Mouse (Mus musculus): ENCODE results near the gene Pigr.
A peak's percentile ranks its signal among the peaks of the same experiment; 100 is the strongest.

Gene Pigr

GRCm38 (mm10) chr1:130829906-130830830 lies 3.7 kb downstream of the Pigr start:
- peak; percentile 19 to 47 for DNase-seq

GRCm38 (mm10) chr1:130832230-130833149 lies 6.0 kb downstream of the Pigr start:
- no peak for DNase-seq

- DNase-seq, result peak; percentile 74 to 83
Measured at GRCm38 (mm10) chr1:130835161-130835936, 8.9 kb downstream of the Pigr start.

- peak in 1 of 2 experiments; percentile 58 for DNase-seq
Measured at GRCm38 (mm10) chr1:130838288-130838687, 11.8 kb downstream of the Pigr start.

DNA sequence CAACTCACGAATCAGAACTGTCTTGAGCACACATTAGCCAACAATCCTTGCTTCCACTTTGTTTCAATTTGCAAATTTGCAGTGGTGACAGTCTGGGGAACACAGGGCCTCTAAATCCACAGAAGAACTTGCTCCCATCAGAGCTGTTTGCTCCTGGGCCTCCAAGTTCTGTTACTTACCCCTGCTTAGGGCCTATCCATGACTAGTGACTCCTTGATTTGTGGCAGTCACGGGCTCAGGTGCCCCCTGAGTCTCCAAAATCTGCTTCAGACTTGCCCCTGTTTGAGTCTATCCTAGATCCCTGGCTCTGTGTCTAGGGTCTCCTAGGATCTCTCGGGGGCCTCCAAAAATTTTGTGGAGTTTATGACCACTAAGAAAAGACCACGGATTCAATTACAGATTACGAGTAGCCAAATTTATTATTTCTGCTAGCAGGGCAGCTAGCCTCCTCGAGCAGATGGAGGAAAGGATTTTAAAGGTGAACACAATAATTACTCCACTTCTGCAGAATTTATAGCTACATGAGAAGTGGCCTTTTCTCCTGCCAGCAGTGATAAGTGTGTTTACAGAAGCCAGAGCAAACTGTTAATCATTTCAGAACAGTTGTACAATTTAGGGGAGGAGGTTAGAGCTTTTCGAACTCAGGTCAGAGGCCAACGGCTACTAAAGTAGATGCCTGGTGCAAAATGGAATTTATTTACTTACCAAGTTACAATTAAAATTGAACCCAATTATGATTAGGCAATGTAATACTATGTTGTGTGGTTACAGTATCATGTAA lies 14.3 kb downstream of the Pigr start:
- no peak for DNase-seq

GRCm38 (mm10) chr1:130841621-130842020 lies 15.1 kb downstream of the Pigr start:
- no peak for DNase-seq

DNA sequence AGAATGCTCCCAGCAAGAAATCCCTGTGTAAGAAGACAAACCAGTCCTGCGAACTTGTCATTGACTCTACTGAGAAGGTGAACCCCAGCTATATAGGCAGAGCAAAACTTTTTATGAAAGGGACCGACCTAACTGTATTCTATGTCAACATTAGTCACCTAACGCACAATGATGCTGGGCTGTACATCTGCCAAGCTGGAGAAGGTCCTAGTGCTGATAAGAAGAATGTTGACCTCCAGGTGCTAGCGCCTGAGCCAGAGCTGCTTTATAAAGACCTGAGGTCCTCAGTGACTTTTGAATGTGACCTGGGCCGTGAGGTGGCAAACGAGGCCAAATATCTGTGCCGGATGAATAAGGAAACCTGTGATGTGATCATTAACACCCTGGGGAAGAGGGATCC lies 18.0 kb downstream of the Pigr start:
- no peak for DNase-seq

DNA sequence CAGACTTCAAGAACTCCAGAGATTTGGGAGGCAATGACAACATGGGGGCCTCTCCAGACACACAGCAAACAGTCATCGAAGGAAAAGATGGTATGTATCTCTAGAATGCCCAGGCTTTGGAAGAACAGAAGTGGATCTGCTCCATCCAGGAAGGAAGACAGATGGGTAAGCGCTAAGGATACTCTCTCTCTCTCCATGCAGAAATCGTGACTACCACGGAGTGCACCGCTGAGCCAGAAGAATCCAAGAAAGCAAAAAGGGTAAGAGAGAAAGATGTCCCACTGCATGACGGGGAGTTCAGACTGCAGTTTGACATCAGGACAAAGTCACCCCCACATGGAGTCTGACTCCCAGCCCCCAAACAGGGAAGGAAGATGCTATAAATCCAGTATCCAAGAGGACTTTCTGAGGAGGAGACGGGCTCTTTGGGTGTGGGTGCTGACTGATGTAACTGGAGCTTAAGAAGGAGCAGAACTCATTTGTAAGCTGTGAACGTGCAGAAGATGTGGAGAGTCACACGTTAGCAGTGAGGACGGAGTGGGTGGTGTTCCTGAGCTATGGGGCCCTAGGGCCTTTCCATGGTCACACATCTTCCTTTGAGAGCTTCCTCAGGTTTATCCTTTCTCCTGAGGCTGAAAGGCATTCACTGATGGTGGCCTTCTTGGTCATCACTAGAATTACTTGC lies 23.2 kb downstream of the Pigr start:
- DNase-seq, result no peak

GRCm38 (mm10) chr1:130850405-130850804 lies 23.9 kb downstream of the Pigr start:
- DNase-seq, result no peak

DNA sequence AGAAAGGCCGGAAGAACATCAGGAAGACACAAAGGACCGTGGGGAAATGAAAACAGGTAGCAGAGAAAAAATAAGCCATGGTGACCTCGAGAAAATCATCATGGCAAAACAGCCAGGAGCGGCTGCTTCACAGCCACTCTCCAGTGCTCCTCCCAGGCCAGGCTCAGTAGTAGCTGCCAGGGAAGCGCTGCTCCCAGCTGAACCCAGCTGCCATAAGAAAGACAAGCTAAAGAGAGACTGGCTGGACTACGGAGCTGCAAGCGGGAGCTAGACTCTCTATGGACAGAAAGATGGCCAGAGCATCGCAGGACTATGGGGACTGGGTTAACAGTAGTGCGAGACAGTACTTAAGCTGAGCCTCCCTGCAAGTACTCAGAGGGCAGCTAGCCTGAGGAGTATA lies 28.3 kb downstream of the Pigr start:
- no peak for DNase-seq

GRCm38 (mm10) chr1:130855723-130856122 lies 29.2 kb downstream of the Pigr start:
- no peak for DNase-seq

DNA sequence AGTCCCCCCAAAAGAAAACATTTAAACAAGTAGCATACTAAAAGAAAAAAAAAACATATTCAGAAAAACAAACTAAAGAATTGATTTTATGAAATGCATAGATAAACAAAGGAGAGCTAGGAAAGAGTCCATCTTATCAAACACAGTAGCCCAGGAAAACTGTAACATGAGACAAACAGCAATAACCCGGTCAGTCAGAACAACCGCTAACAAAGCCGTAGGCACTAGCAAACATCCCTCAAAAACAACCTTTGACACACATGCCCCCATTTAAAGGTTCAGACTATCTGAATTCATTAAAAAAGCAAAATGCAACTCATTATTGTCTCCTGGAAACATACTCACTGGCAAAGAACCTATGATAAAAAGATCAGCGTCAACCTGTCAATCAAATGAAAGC lies 31.0 kb downstream of the Pigr start:
- DNase-seq, result no peak

DNA sequence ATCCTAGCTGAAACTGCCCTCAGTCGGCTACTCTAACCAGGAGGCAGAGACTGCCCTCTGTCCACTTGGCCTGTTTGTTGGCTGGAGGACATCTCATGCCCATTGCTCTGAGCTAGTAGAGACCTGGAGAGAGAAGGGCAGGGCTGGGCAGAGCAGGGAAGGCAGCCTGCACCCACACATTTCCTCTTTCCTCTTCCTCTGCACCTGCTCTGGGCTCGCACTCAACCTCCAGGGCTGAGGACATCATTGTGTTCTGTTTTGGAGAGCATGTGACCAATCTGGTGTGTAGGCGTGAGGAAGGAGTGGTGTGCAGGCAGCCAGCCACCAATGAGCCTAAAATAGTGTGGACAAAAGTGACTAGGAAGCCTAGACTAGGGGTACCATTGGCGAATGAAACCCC lies 37.8 kb downstream of the Pigr start:
- DNase-seq, result no peak

DNA sequence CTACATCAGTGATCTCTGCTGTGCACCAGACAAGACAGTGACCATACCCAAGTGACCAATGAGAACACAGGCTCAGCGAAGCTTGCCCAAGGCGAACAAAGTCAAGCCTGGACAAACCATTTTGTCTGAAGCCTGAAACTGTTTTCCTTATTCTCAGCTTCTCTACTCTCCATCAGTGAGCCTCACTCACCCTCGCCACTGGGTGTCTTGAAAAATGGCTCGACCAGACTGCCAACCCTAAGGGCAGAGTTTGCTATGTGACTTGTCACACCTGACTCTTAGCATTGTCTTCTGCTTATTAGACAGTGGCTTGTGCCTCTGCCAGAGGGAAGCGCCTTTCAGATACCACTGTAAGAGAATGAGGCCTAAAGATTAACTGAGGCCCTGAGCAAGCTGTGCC lies 38.3 kb downstream of the Pigr start:
- DNase-seq, result no peak

DNA sequence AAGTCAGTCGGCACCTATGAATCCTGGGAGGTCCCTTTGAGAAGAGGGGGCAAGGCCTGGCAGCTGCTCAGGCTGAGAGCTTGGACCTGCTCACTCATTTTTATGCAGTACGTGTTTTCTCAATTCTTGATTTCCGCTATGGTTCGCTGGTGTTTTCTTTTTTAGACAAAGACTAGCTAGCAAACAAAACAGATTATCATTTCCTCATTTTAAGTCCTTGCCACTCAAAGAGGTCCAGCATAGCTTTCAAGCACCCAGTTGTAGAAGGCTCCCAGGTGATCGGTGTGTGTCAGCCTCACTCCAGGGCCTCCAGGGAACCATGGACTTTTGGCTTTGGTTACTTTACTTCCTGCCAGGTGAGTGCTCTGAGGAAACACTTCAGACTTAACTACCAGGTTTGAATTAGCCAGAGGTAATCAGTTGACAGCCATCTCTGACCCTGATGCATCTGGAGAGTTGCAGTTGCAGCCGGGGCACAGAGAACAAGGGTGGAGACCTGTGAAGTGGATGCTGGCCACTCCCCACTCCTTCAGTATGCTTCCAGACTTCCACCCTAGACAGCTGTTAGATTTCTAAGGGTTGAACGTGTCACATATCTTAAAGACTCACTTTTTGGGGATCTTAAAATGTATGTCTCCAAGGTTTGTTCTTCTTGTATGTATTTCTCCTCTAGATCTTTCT lies 39.2 kb downstream of the Pigr start, which contains the start of gene Fcmr:
Gene Fcmr, plus strand, starts transcription at position 129 of the 681 bp plus-strand sequence.
- no peak for DNase-seq

DNA sequence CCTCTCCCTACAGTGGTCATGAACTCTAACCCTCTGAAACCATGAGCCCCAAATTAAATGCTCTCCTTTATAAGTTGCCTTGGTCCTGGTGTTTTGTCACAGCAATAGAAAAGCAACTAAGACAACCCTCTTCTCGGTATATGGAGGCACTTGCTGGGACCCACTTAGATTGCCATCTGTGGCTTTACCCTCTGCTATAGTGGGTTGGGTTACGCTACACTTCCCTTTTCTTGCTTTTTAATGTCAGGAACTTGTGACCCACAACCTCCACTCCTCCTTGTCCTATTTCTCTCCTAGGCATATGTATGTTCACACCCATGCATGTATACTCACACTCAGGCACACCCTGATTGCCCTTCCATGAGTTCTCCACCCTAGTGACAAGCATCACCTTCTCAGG lies 46.4 kb downstream of the Pigr start:
- no peak for DNase-seq

DNA sequence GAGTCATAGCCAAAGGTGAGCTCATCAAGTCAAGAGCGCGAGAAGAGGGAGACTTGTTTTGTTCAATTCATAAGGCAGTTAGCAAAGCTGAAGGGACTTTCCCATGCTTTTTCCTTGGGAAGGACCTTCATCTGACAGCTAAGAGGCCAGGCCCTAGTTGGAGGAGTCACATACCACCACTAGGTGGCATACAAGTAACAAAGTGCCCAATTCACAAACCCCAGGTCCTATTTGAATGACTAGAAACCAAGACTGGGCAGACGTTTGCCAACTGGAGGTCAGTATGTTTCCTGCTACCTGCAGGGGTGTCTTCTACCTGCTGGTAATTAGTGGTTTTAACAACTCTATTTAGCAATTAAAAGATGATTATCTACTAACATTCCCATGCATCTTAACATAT lies 48.7 kb downstream of the Pigr start:
- DNase-seq, result peak; percentile 74 to 78

- no peak for DNase-seq
Measured at GRCm38 (mm10) chr1:130875910-130876309, 49.4 kb downstream of the Pigr start.

DNA sequence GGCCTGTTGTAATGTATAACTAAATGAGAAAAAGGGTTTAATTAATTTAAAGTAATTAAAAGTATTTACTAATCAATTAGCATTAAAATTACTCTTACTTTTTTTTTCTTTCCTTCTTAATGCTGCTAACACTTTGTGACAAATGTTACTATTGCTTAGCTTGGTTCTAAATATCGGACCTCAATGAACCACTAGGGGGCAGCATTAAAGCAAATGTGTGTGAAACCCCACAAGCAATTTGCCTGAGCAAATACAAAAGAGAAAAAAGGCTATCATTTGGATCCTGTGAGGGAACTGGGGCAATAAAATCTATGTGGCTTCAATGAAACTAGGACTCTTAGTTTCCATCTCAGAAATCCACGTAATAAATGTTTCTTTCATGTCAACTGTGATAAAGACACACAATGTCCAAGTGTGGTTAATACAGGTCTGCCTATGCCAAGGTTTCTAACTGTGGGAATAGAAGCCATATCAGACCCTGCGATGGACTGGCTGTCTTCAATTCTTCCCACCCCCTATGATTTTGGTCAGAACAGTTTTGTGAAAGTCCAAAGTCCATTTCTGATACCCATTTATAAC lies 50.5 kb downstream of the Pigr start:
- DNase-seq, result peak; percentile 79 to 84

Data from cerebellum, postnatal 14 days (tissue).